Mouse (Mus musculus) activated CD4-positive, CD25-positive, alpha-beta regulatory T cell, adult 4 months (primary cell): ENCODE results near the gene Smad5. TPM values are rescaled to one million over a fixed set of nuclear protein-coding genes. Genes with fewer than 3 reads are reported as not detected.

Source experiments
- ATAC-seq: one replicate; pipeline ENCODE4 v1.8.0; 2017
- polyA plus RNA-seq, 2 experiments: library from polyadenylated mRNA; unstranded; fragments of 100-300 nt; shearing (Covaris generic); gene quantifications; one replicate each; pipeline ENCODE4 v1.2.1; 2017

Smad5 gene
- polyA plus RNA-seq, 2 experiments from 2014 or later = 9.0 to 11.7 TPM

GRCm38 (mm10) chr13:56703222-56703870 is 536 bp downstream of the Smad5 start:
- peak; percentile 52 for ATAC-seq

GRCm38 (mm10) chr13:56703871-56704321 is 1.1 kb downstream of the Smad5 start:
- peak; percentile 78 for ATAC-seq

- no peak for ATAC-seq
These were observed 1.8 kb downstream of the Smad5 start for GRCm38 (mm10) chr13:56704596-56704995.

GRCm38 (mm10) chr13:56707111-56707510 is 4.3 kb downstream of the Smad5 start:
- no peak for ATAC-seq

GRCm38 (mm10) chr13:56707606-56708005 is 4.8 kb downstream of the Smad5 start:
- ATAC-seq = no peak

- no peak for ATAC-seq
These were observed 7.8 kb downstream of the Smad5 start for GRCm38 (mm10) chr13:56710620-56711019.

- ATAC-seq = no peak
These were observed 9.4 kb downstream of the Smad5 start for GRCm38 (mm10) chr13:56712221-56712620.

- ATAC-seq = no peak
These were observed 23.7 kb downstream of the Smad5 start for GRCm38 (mm10) chr13:56726551-56726950.

GRCm38 (mm10) chr13:56729046-56729445 is 26.2 kb downstream of the Smad5 start:
- ATAC-seq = no peak

GRCm38 (mm10) chr13:56734617-56735016 is 31.8 kb downstream of the Smad5 start:
- ATAC-seq = no peak

- ATAC-seq = no peak
These were observed 32.5 kb downstream of the Smad5 start for GRCm38 (mm10) chr13:56735212-56735875.

- no peak for ATAC-seq
These were observed 36.7 kb downstream of the Smad5 start for GRCm38 (mm10) chr13:56739556-56739955.

GRCm38 (mm10) chr13:56740496-56740895 is 37.7 kb downstream of the Smad5 start:
- no peak for ATAC-seq

- ATAC-seq = no peak
These were observed 38.9 kb downstream of the Smad5 start for GRCm38 (mm10) chr13:56741691-56742090.

GRCm38 (mm10) chr13:56742325-56742901 is 39.6 kb downstream of the Smad5 start:
- ATAC-seq = no peak

GRCm38 (mm10) chr13:56746739-56747532 is 44.1 kb downstream of the Smad5 start:
- no peak for ATAC-seq

- ATAC-seq = no peak
These were observed 44.7 kb downstream of the Smad5 start for GRCm38 (mm10) chr13:56747554-56747953.

- ATAC-seq = no peak
These were observed 46.6 kb downstream of the Smad5 start for GRCm38 (mm10) chr13:56749377-56749776.

GRCm38 (mm10) chr13:56751774-56752173 is 49.0 kb downstream of the Smad5 start:
- ATAC-seq = no peak

- ATAC-seq = no peak
These were observed 49.8 kb downstream of the Smad5 start for GRCm38 (mm10) chr13:56752474-56753191.

- ATAC-seq = no peak
These were observed 50.6 kb downstream of the Smad5 start, which contains the start of gene Gm45623 for GRCm38 (mm10) chr13:56753192-56753951. TSS of gene Gm45623 (minus strand) at chr13:56753827.
